8 mouse cellular contexts compared by ENCODE assay signal in the genomic region with DNA sequence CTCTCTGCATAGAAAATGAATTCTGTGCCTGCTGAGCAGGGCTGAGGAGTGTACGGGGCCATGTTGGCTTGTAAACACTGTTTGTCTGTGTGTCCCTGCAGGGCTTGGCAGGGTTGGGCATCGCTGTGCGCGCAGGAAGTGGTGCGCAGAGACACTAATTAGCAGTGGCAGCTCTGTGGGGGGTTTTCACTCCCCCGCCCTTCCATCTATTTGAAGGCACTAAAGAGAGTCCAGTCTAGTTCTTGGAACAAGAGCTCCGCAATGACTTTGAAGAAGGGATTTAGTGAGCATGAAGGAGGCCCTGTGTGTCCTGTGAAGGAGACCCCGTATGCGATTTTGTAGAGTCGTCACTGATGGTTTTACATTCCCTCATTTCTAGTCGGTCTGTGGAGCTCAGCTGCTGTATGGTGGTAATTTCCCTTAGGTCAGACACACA.
DNase-seq lines count a peak whose midpoint lies in the region; ATAC-seq lines count a peak whose summit lies in the region.

No protein-coding gene starts in this region.

- no peak overlapping the region for H3K27ac ChIP-seq in neural tube, embryonic 11.5 days (ENCODE audit: low read depth, low read length)
- H3K27ac ChIP-seq in hindbrain, embryonic 13.5 days, result peak overlapping the region; percentile 87
- peak overlapping the region; percentile 60; the same call in 1 of the 2 replicates for H3K27ac ChIP-seq in limb, embryonic 12.5 days

- H3K36me3 ChIP-seq in neural tube, embryonic 11.5 days (ENCODE audit: control insufficient read depth, insufficient read depth, low read length), result no peaks in the 10 kb centered on the region
- no peaks in the 10 kb centered on the region for H3K36me3 ChIP-seq in hindbrain, embryonic 13.5 days
- no peaks in the 10 kb centered on the region for H3K36me3 ChIP-seq in limb, embryonic 12.5 days

- no peak overlapping the region for H3K9ac ChIP-seq in neural tube, embryonic 11.5 days (ENCODE audit: low read length)
- H3K9ac ChIP-seq in hindbrain, embryonic 13.5 days, result no peak overlapping the region; the same call in 1 of the 2 replicates
- no peak overlapping the region for H3K9ac ChIP-seq in limb, embryonic 12.5 days (replicated peaks)

- no peaks in the 10 kb centered on the region for H3K27me3 ChIP-seq in neural tube, embryonic 11.5 days (ENCODE audit: control insufficient read depth, insufficient read depth, low read length)
- H3K27me3 ChIP-seq in hindbrain, embryonic 13.5 days, result no peaks in the 10 kb centered on the region
- no peaks in the 10 kb centered on the region for H3K27me3 ChIP-seq in limb, embryonic 12.5 days

- ATAC-seq in neural tube, embryonic 11.5 days (ENCODE audit: insufficient read depth, low FRiP score, low TSS enrichment), result no peak
- ATAC-seq in hindbrain, embryonic 13.5 days (ENCODE audit: low FRiP score), result peak; percentile 93
- peak; percentile 59; the same call in 1 of the 2 replicates for ATAC-seq in limb, embryonic 12.5 days (ENCODE audit: insufficient number of reproducible peaks, insufficient read depth, low FRiP score, low TSS enrichment, low read depth)
- ATAC-seq in granulocyte monocyte progenitor cell, adult 5-6 weeks (replicated peaks; ENCODE audit: poor library complexity, severe bottlenecking), result no peak

- H3K9me3 ChIP-seq in neural tube, embryonic 11.5 days (ENCODE audit: control insufficient read depth, low read length), result no peaks in the 10 kb centered on the region
- H3K9me3 ChIP-seq in hindbrain, embryonic 13.5 days, result no peaks in the 10 kb centered on the region
- no peaks in the 10 kb centered on the region for H3K9me3 ChIP-seq in limb, embryonic 12.5 days

- H3K4me3 ChIP-seq in neural tube, embryonic 11.5 days (ENCODE audit: low read depth, low read length), result no peak overlapping the region
- 0 out of 2 replicates have a peak overlapping the region, but pooled peaks have one; percentile 2 for H3K4me3 ChIP-seq in hindbrain, embryonic 13.5 days
- peak overlapping the region; percentile 12; the same call in 1 of the 2 replicates for H3K4me3 ChIP-seq in limb, embryonic 12.5 days (replicated peaks)

- DNase-seq in neural tube, embryonic 11.5 days (ENCODE audit: low spot score), result peak; percentile 25
- no peak for DNase-seq in neural tube, embryonic 10.5 days (ENCODE audit: extremely low spot score, low spot score)
- peak; percentile 57 for DNase-seq in right cerebral cortex, postnatal 25 days
- no peak for DNase-seq in testis, postnatal 10 days (ENCODE audit: low spot score)
- DNase-seq in gastrocnemius, postnatal 14 days, result no peak

- intact Hi-C loops in gastrocnemius, postnatal 14 days (cut with DNase I; ENCODE audit: low total_unique reads), result no loop called here

- H3K4me1 ChIP-seq in neural tube, embryonic 11.5 days (ENCODE audit: control insufficient read depth, insufficient read depth, low read length), result no peaks in the 10 kb centered on the region
- peaks cover 19% of the 10 kb centered on the region for H3K4me1 ChIP-seq in hindbrain, embryonic 13.5 days (replicated peaks)
- H3K4me1 ChIP-seq in limb, embryonic 12.5 days (replicated peaks), result peaks cover 16% of the 10 kb centered on the region

- H3K4me2 ChIP-seq in neural tube, embryonic 11.5 days (ENCODE audit: low read depth), result no peak overlapping the region
- H3K4me2 ChIP-seq in hindbrain, embryonic 13.5 days, result peak overlapping the region; percentile 37
- H3K4me2 ChIP-seq in limb, embryonic 12.5 days, result peak overlapping the region; percentile 47

- WGBS in neural tube, embryonic 11.5 days, result 47% methylated on average over 11 of the region's 11 CpGs
- WGBS in hindbrain, embryonic 13.5 days, result 43% methylated on average over 11 of the region's 11 CpGs
- WGBS in limb, embryonic 12.5 days, result 34% methylated on average over 11 of the region's 11 CpGs

Comparison
In these comparisons a context has a peak if more than half of its experiments do, and no peak if none do; other contexts are left out.
1. DNase-seq: peak in neural tube, embryonic 11.5 days (single experiment) and right cerebral cortex, postnatal 25 days (single experiment); none in neural tube, embryonic 10.5 days (single experiment), testis, postnatal 10 days (single experiment) and gastrocnemius, postnatal 14 days (single experiment).
2. ATAC-seq: peak in hindbrain, embryonic 13.5 days (single experiment) and limb, embryonic 12.5 days (single experiment); none in neural tube, embryonic 11.5 days (single experiment) and granulocyte monocyte progenitor cell, adult 5-6 weeks (single experiment).